Mouse (Mus musculus): Measurements from ENCODE around the gene Tsc22d3.
A peak's percentile ranks its signal among the peaks of the same experiment; 100 is the strongest.
"Not testable (repeated sequence)": the region's sequence is repeated elsewhere in the genome, so short reads cannot be mapped to it uniquely, and the experiment has no call there.

The Tsc22d3 gene

GRCm38 (mm10) chrX:140529074-140529561 is 71.3 kb downstream of the Tsc22d3 start:
- no peak for ATAC-seq (ENCODE audit: low TSS enrichment)

- no peak for ATAC-seq (ENCODE audit: low TSS enrichment)
Measured at GRCm38 (mm10) chrX:140527231-140527630, 73.2 kb downstream of the Tsc22d3 start.

- no peak for ATAC-seq (ENCODE audit: low TSS enrichment)
Measured at GRCm38 (mm10) chrX:140526253-140526618, 74.2 kb downstream of the Tsc22d3 start.

GRCm38 (mm10) chrX:140525604-140526252 is 74.7 kb downstream of the Tsc22d3 start:
- no peak for ATAC-seq (ENCODE audit: low TSS enrichment)

GRCm38 (mm10) chrX:140524231-140524630 is 76.2 kb downstream of the Tsc22d3 start:
- no peak for ATAC-seq (ENCODE audit: low TSS enrichment)

- ATAC-seq (ENCODE audit: low TSS enrichment): no peak
Measured at GRCm38 (mm10) chrX:140522071-140522765, 78.2 kb downstream of the Tsc22d3 start.

- peak; percentile 98 for ATAC-seq (ENCODE audit: low TSS enrichment)
Measured at GRCm38 (mm10) chrX:140520146-140521102, 80.0 kb downstream of the Tsc22d3 start.

GRCm38 (mm10) chrX:140518351-140518750 is 82.1 kb downstream of the Tsc22d3 start:
- no peak for ATAC-seq (ENCODE audit: low TSS enrichment)

- ATAC-seq (ENCODE audit: low TSS enrichment): no peak
Measured at GRCm38 (mm10) chrX:140513379-140513778, 87.1 kb downstream of the Tsc22d3 start.

GRCm38 (mm10) chrX:140511687-140512651 is 88.5 kb downstream of the Tsc22d3 start:
- ATAC-seq (ENCODE audit: low TSS enrichment): no peak

GRCm38 (mm10) chrX:140510696-140511429 is 89.6 kb downstream of the Tsc22d3 start:
- ATAC-seq (ENCODE audit: low TSS enrichment): peak; percentile 81

GRCm38 (mm10) chrX:140509817-140510216 is 90.6 kb downstream of the Tsc22d3 start:
- ATAC-seq (ENCODE audit: low TSS enrichment): no peak

GRCm38 (mm10) chrX:140508791-140509190 is 91.7 kb downstream of the Tsc22d3 start:
- not testable (repeated sequence) for ATAC-seq (ENCODE audit: low TSS enrichment)

- no peak for ATAC-seq (ENCODE audit: low TSS enrichment)
Measured at GRCm38 (mm10) chrX:140507377-140507776, 93.1 kb downstream of the Tsc22d3 start.

- ATAC-seq (ENCODE audit: low TSS enrichment): no peak
Measured at GRCm38 (mm10) chrX:140506436-140507180, 93.9 kb downstream of the Tsc22d3 start.

GRCm38 (mm10) chrX:140505497-140506238 is 94.8 kb downstream of the Tsc22d3 start:
- ATAC-seq (ENCODE audit: low TSS enrichment): no peak; the same call in 1 of the 2 replicates

- ATAC-seq (ENCODE audit: low TSS enrichment): peak; percentile 67; the same call in 1 of the 2 replicates
Measured at GRCm38 (mm10) chrX:140503905-140504304, 96.6 kb downstream of the Tsc22d3 start.

GRCm38 (mm10) chrX:140501401-140502301 is 98.8 kb downstream of the Tsc22d3 start:
- ATAC-seq (ENCODE audit: low TSS enrichment): no peak
